Mouse (Mus musculus): ENCODE data around the gene Dnajc4.

The Dnajc4 gene

DNA sequence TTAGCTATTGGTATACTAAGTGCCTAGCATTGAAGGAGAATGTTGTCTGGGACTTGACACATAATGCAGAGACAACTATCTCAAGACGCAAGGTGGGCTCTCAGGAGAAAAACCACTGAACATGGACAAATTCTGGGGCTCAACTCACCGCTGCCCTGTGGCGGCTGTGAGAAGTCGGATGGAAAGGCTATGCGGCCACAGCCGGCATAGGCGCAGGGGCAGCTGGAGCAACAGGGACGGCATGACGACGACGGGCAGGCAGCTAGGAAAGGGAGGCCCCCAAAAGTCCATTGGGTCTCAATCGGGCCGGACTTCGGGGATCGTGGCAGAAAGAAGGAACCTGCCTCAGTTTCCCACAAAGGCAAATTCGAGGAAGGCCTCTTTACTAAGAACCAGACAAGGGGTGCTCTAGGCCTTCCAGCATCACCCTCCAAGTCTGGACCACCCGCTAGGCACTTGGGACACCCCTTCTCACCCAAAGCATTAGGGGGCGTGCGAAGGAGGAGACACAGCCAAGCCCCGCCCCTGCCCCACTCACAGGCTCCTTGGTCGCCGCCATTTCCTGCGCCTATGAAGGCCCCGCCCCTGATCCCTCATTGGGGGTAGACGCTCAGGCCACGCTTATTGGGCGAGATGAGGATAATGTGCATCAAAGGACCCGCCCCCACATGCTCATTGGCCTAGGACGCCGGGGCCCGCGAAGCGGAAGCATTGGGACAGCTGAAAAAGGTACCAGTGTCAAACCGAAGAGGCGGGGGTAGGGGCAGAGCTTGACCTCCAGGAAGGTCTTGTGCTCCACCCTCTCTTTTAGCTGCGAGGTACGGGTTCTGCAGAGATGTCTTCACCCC, at the start of gene Dnajc4:
Gene Dnajc4, minus strand, starts transcription at position 562 of the 848 bp plus-strand sequence.
- TF ChIP-seq CTCF (conservative IDR thresholded peaks at IDR 0.05; ENCODE audit: low read length) (no peak), NANOG (IDR thresholded peaks at IDR 0.05; ENCODE audit: borderline replicate concordance, low read length) (no peak), POU5F1 (IDR thresholded peaks at IDR 0.05; ENCODE audit: borderline replicate concordance, low read length) (no peak)
- Histone ChIP-seq H3K4me3 (replicated peaks; ENCODE audit: low read length) (peak within 1 kb of the TSS; percentile 83), H3K36me3 (ENCODE audit: insufficient read depth, low read length) (peaks cover 7% of the 10 kb centered on the region; the same call in 1 of the 2 replicates), H3K27me3 (ENCODE audit: insufficient read depth, low read length) (no peaks in the 10 kb centered on the region), H3K9me3 (ENCODE audit: low read length) (no peaks in the 10 kb centered on the region), H3K4me1 (replicated peaks; ENCODE audit: low read depth, low read length) (peaks cover 81% of the 10 kb centered on the region)

DNA sequence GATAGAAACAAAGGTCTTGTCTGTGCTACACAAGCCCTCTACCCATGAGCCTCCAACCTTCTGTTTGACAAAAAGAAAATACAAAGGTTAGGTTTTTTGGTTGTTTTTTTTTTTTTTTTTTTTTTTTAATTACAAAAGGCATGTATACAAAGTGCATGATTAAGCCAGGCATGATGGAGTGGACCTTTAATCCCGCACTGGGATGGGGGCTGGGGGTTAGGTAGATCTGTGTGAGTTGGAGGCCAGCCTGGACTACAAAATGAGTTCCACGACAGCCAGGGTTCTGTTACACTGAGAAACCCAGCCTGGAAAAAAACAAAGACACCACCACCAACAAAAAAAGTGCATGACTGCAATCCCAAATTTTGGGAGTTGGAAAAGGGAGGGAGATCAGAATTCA, 48.8 kb upstream of the Dnajc4 start:
- TF ChIP-seq NANOG (IDR thresholded peaks at IDR 0.05; ENCODE audit: borderline replicate concordance, low read length) (no peak), CTCF (conservative IDR thresholded peaks at IDR 0.05; ENCODE audit: low read length) (no peak), POU5F1 (IDR thresholded peaks at IDR 0.05; ENCODE audit: borderline replicate concordance, low read length) (no peak)
- no peaks in the 10 kb centered on the region for H3K9me3 ChIP-seq (ENCODE audit: low read length)

DNA sequence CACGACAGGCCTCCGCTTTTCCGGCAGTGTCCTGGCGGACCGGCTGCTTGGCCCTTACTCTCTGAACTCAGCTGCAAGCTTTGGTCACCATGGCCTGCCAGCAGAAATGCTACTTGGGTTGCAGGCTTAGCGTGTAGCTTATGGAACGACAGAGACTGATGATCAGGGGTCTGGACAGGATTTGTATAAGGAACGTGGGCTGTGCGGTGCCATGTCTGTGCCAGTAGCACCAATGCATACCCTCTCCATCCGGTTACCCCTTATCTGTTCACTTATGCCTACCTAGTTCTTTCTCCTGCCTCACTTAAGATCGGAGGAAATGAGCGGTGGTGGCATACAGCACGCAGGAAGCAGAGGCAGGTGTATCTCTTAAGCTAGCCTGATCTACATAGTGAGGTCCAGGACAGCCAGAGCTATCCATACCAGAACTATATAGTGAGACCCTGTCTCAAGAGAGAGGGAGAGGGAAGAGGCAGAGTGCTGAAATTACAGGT, 48.3 kb upstream of the Dnajc4 start:
- H3K4me1 ChIP-seq (replicated peaks; ENCODE audit: low read depth, low read length) = peaks cover 55% of the 10 kb centered on the region
- H3K36me3 ChIP-seq (ENCODE audit: insufficient read depth, low read length) = peaks cover 34% of the 10 kb centered on the region
- H3K27me3 ChIP-seq (ENCODE audit: insufficient read depth, low read length) = no peaks in the 10 kb centered on the region
- peak overlapping the region; percentile 87 for H3K4me3 ChIP-seq (replicated peaks; ENCODE audit: low read length)
- TF ChIP-seq POU5F1 (IDR thresholded peaks at IDR 0.05; ENCODE audit: borderline replicate concordance, low read length) (no peak), CTCF (conservative IDR thresholded peaks at IDR 0.05; ENCODE audit: low read length) (no peak), NANOG (IDR thresholded peaks at IDR 0.05; ENCODE audit: borderline replicate concordance, low read length) (no peak)
- no peaks in the 10 kb centered on the region for H3K9me3 ChIP-seq (ENCODE audit: low read length)

More for the DNA sequence above, 48.8 kb upstream of the Dnajc4 start:
- Histone ChIP-seq H3K36me3 (ENCODE audit: insufficient read depth, low read length) (peaks cover 29% of the 10 kb centered on the region), H3K4me3 (replicated peaks; ENCODE audit: low read length) (peak overlapping the region; percentile 87), H3K4me1 (replicated peaks; ENCODE audit: low read depth, low read length) (peaks cover 51% of the 10 kb centered on the region), H3K27me3 (ENCODE audit: insufficient read depth, low read length) (no peaks in the 10 kb centered on the region)

DNA sequence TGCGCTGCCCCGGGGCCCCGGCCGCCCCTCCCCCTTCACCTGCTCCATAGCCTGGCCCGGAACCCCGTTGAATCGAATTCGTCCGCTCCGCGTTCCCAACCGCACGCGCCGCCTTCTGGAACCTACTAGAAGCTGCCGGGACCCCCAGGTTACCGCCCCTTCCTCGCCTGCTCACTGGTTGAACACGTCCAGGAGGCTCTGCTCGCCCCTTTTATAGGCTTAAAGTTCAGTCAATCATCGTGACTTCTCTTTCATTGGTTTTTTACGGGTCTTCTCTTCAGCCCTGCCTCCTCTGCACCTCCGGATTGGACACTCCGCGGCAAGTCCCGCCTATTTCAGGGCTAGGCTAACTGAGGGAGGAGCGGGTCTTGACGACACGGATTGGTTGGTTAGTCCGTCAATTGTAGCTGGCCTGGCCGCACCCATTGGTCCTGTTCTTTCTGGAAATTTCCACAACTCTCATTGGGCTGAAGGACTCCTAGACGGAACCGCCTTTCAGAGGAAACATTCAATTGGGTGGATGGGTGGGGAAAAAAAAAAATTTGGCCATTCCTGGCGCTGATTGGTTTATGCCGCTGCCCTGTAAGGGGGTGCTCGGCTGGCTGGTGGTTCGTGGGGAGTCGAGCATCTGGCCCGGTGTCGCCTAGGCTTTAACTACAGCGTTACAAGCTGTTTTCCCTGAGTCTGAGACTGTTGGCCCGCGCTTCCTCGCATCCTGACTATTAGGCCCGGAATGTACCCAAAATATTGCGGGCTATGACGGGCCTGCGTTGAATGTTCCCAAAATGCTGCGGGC, 47.7 kb upstream of the Dnajc4 start, which contains the start of gene Stip1:
Gene Stip1, minus strand, starts transcription at position 127 of the 796 bp plus-strand sequence.
- peaks cover 61% of the 10 kb centered on the region for H3K4me1 ChIP-seq (replicated peaks; ENCODE audit: low read depth, low read length)
- peaks cover 41% of the 10 kb centered on the region for H3K36me3 ChIP-seq (ENCODE audit: insufficient read depth, low read length)
- H3K9me3 ChIP-seq (ENCODE audit: low read length) = no peaks in the 10 kb centered on the region
- TF ChIP-seq CTCF (conservative IDR thresholded peaks at IDR 0.05; ENCODE audit: low read length) (no peak), NANOG (IDR thresholded peaks at IDR 0.05; ENCODE audit: borderline replicate concordance, low read length) (no peak), POU5F1 (IDR thresholded peaks at IDR 0.05; ENCODE audit: borderline replicate concordance, low read length) (no peak)
- peak within 1 kb of the TSS; percentile 97 for H3K4me3 ChIP-seq (replicated peaks; ENCODE audit: low read length)
- no peaks in the 10 kb centered on the region for H3K27me3 ChIP-seq (ENCODE audit: insufficient read depth, low read length)

DNA sequence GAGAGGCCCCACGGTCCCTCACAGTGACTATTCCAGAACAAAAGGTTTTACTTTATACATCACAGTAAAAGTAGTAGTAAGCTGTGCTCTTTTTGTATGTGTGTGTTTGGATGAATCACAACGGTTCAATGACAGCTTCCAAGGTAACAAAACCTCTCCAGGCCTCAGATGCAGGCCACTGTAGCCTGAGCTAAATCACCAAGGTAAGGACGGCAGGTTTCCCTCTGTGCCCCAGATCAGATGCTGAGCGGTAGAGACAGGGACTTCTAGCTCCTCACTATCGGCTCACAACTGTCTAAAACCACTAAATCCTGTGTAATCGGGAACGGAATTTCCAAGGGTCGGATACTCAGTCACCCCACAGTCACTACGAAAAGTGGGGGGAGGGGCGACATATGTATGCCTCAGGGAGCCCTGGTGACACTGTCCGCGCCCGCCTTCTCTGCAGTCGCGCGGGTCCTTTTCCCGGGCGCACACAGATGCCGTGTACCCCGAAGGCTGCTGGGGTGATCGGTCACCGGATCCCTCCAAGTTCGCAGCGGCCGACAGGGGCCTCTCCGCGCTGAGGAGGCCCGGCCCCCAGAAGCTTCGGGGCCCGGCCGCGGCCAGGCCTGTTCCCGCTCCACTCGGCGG, 46.8 kb upstream of the Dnajc4 start:
- Histone ChIP-seq H3K4me1 (replicated peaks; ENCODE audit: low read depth, low read length) (peaks cover 61% of the 10 kb centered on the region), H3K9me3 (ENCODE audit: low read length) (no peaks in the 10 kb centered on the region), H3K27me3 (ENCODE audit: insufficient read depth, low read length) (no peaks in the 10 kb centered on the region), H3K4me3 (replicated peaks; ENCODE audit: low read length) (peak overlapping the region; percentile 97), H3K36me3 (ENCODE audit: insufficient read depth, low read length) (peaks cover 48% of the 10 kb centered on the region)
- no peak for TF ChIP-seq CTCF (conservative IDR thresholded peaks at IDR 0.05; ENCODE audit: low read length)
- TF ChIP-seq POU5F1 (IDR thresholded peaks at IDR 0.05; ENCODE audit: borderline replicate concordance, low read length) = no peak
- no peak for TF ChIP-seq NANOG (IDR thresholded peaks at IDR 0.05; ENCODE audit: borderline replicate concordance, low read length)

DNA sequence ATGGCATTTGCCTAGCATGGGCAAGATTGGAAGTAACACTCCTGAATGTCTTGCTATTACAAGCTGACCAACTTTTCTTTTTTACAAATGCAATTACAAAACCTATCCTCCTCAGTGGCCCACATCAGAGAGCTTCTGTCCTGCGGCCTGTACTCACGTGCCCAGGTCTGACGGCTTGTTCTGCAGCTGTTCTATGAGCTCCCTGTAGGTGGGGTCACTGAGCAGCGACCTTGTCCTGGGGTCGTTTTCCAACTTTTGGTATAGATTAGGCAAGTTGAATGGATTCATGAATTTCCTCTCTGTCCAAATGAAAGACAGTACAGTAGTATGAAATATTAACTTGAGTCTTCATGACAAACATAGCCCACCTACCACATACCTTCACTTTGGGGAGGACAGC, 41.6 kb upstream of the Dnajc4 start:
- TF ChIP-seq CTCF (conservative IDR thresholded peaks at IDR 0.05; ENCODE audit: low read length) (peak; percentile 35), NANOG (IDR thresholded peaks at IDR 0.05; ENCODE audit: borderline replicate concordance, low read length) (no peak)
- no peak overlapping the region for H3K4me3 ChIP-seq (replicated peaks; ENCODE audit: low read length)
- H3K36me3 ChIP-seq (ENCODE audit: insufficient read depth, low read length) = peaks cover 98% of the 10 kb centered on the region
- peaks cover 61% of the 10 kb centered on the region for H3K4me1 ChIP-seq (replicated peaks; ENCODE audit: low read depth, low read length)
- no peaks in the 10 kb centered on the region for H3K27me3 ChIP-seq (ENCODE audit: insufficient read depth, low read length)
- H3K9me3 ChIP-seq (ENCODE audit: low read length) = no peaks in the 10 kb centered on the region

DNA sequence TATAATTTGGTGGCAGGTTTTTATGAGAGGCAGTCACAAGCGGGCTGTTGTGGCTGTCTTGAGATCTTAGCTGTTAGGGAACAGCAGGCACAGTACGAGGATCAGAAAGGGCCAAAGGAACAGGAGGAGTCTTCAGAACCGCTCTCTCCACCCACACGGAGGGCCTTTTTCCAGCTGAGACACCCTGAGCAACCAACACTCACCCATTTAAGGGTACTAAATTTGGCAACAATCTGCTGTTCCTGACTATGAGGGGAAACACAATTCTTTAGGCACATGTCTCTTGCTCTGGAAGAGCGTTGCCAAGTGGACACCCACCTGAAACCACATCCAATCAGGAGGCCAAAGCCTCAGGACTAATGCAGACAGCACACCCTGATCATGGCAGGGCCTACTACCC, 37.2 kb upstream of the Dnajc4 start:
- Histone ChIP-seq H3K4me1 (replicated peaks; ENCODE audit: low read depth, low read length) (peaks cover 47% of the 10 kb centered on the region), H3K36me3 (ENCODE audit: insufficient read depth, low read length) (peaks cover 98% of the 10 kb centered on the region), H3K4me3 (replicated peaks; ENCODE audit: low read length) (no peak overlapping the region), H3K9me3 (ENCODE audit: low read length) (no peaks in the 10 kb centered on the region), H3K27me3 (ENCODE audit: insufficient read depth, low read length) (no peaks in the 10 kb centered on the region)
- no peak for TF ChIP-seq NANOG (IDR thresholded peaks at IDR 0.05; ENCODE audit: borderline replicate concordance, low read length)
- TF ChIP-seq CTCF (conservative IDR thresholded peaks at IDR 0.05; ENCODE audit: low read length) = no peak
- TF ChIP-seq POU5F1 (IDR thresholded peaks at IDR 0.05; ENCODE audit: borderline replicate concordance, low read length) = no peak

DNA sequence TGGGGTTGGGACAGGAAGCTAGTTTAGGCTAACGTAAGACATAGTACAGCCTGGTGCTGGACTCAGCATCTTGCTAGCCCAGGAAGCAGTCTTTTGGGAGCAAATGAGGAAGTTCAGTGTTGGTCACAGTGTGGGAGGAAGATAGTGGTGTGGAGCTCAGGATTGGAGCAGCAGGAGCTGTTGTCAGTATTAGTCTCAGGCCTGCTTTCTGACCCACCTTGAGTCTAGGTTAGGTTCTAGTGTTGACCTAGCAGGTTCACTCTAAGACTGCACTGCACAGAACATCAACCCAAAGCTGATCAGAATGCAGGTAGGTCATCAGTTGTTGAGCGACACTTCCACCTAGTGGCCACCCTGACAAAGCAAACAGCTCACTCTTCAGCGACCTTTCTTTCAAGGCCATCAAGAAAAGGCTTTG, 27.9 kb upstream of the Dnajc4 start:
- H3K4me1 ChIP-seq (replicated peaks; ENCODE audit: low read depth, low read length) = peaks cover 17% of the 10 kb centered on the region
- H3K9me3 ChIP-seq (ENCODE audit: low read length) = peaks cover 23% of the 10 kb centered on the region
- TF ChIP-seq NANOG (IDR thresholded peaks at IDR 0.05; ENCODE audit: borderline replicate concordance, low read length) (no peak), CTCF (conservative IDR thresholded peaks at IDR 0.05; ENCODE audit: low read length) (peak; percentile 57), POU5F1 (IDR thresholded peaks at IDR 0.05; ENCODE audit: borderline replicate concordance, low read length) (no peak)
- peaks cover 87% of the 10 kb centered on the region for H3K36me3 ChIP-seq (ENCODE audit: insufficient read depth, low read length)
- no peaks in the 10 kb centered on the region for H3K27me3 ChIP-seq (ENCODE audit: insufficient read depth, low read length)
- no peak overlapping the region for H3K4me3 ChIP-seq (replicated peaks; ENCODE audit: low read length)
